Mouse (Mus musculus) left cerebral cortex, adult 2 months (tissue): ENCODE data around the gene Gramd4. TPM values are rescaled to one million over a fixed set of nuclear protein-coding genes. Genes with fewer than 3 reads are reported as not detected.
"Not testable (repeated sequence)": the region's sequence is repeated elsewhere in the genome, so short reads cannot be mapped to it uniquely, and the experiment has no call there.

Experiments
- DNase-seq, 2 experiments: peaks; one replicate each; pipeline ENCODE4 v3.0.0; 2021 to 2022; ENCODE audit warnings: low spot score in 2 of 2, mixed read lengths in 1 of 2; ENCODE audit errors: extremely low spot score in 1 of 2
- H3K27ac ChIP-seq: fragments of 200-600 bp; 2 replicates; pipeline ENCODE4 v1.8.1; 2022
- H3K4me3 ChIP-seq: fragments of 200-600 bp; 2 replicates; pipeline ENCODE4 v1.8.1; 2022
- CTCF ChIP-seq: fragments of 200-600 bp; IDR thresholded peaks from 2 replicates; pipeline ENCODE4 v1.8.1; 2022; ENCODE audit warnings: antibody characterized with exemption, mild to moderate bottlenecking, moderate library complexity
- intact Hi-C: fragments of 180-260 bp; cut with DNase I; formaldehyde crosslinking; loops from one replicate; pipeline ENCODE4 v1.15.1; 2025
- total RNA-seq, 2 experiments: library from RNA; stranded (reverse); gene quantifications; 2 replicates each; pipeline ENCODE4 v1.2.3; 2021

Gramd4 gene
- total RNA-seq, 2 experiments from 2014 or later, result 46.2 to 51.7 TPM

GRCm38 (mm10) chr15:86175253-86176050 is 118.0 kb downstream of the Gramd4 start:
- DNase-seq, result no peak
- H3K27ac ChIP-seq, result no peak overlapping the region
- no peak overlapping the region for H3K4me3 ChIP-seq
- intact Hi-C loops, result no loop called here
- no peak for TF ChIP-seq CTCF

GRCm38 (mm10) chr15:86176166-86176565 is 118.7 kb downstream of the Gramd4 start:
- DNase-seq, result no peak
- Histone ChIP-seq H3K27ac (no peak overlapping the region), H3K4me3 (no peak overlapping the region)
- no peak for TF ChIP-seq CTCF
- intact Hi-C loops, result no loop called here

- no peak overlapping the region for H3K4me3 ChIP-seq
- no peak for TF ChIP-seq CTCF
- DNase-seq, result no peak
- intact Hi-C loops, result no loop called here
- no peak overlapping the region for H3K27ac ChIP-seq
These were observed 119.5 kb downstream of the Gramd4 start for GRCm38 (mm10) chr15:86176771-86177702.

GRCm38 (mm10) chr15:86177703-86178251 is 120.3 kb downstream of the Gramd4 start:
- intact Hi-C loops, H3K27ac ChIP-seq, DNase-seq, H3K4me3 ChIP-seq: not testable (repeated sequence)

GRCm38 (mm10) chr15:86178594-86178993 is 121.1 kb downstream of the Gramd4 start:
- Histone ChIP-seq H3K27ac (no peak overlapping the region; the same call in 1 of the 2 replicates), H3K4me3 (no peak overlapping the region)
- TF ChIP-seq CTCF, result no peak
- intact Hi-C loops, result no loop called here
- no peak for DNase-seq

- no peak for TF ChIP-seq CTCF
- Histone ChIP-seq H3K4me3 (no peak overlapping the region), H3K27ac (no peak overlapping the region)
- intact Hi-C loops, result no loop called here
- DNase-seq, result no peak
These were observed 122.9 kb downstream of the Gramd4 start for GRCm38 (mm10) chr15:86180427-86180826.

GRCm38 (mm10) chr15:86181321-86181720 is 123.8 kb downstream of the Gramd4 start:
- DNase-seq, H3K4me3 ChIP-seq, intact Hi-C loops: not testable (repeated sequence)
- H3K27ac ChIP-seq, result peak overlapping the region; percentile 44; the same call in 1 of the 2 replicates

- peak overlapping the region; percentile 76 for H3K27ac ChIP-seq
- intact Hi-C loops, result no loop called here
These were observed 124.5 kb downstream of the Gramd4 start for GRCm38 (mm10) chr15:86181941-86182439.

GRCm38 (mm10) chr15:86182646-86183045 is 125.2 kb downstream of the Gramd4 start:
- DNase-seq, result peak; percentile 43
- peak overlapping the region; percentile 76 for H3K27ac ChIP-seq
- peak overlapping the region; percentile 24; the same call in 1 of the 2 replicates for H3K4me3 ChIP-seq
- no peak for TF ChIP-seq CTCF
- intact Hi-C loops, result no loop called here

More at GRCm38 (mm10) chr15:86181941-86182439, 124.5 kb downstream of the Gramd4 start:
- no peak for DNase-seq
- no peak for TF ChIP-seq CTCF
- H3K4me3 ChIP-seq, result 0 out of 2 replicates have a peak overlapping the region, but pooled peaks have one; percentile 16

GRCm38 (mm10) chr15:86183484-86183883 is 126.0 kb downstream of the Gramd4 start:
- no peak for TF ChIP-seq CTCF
- DNase-seq, result no peak
- Histone ChIP-seq H3K4me3 (peak overlapping the region; percentile 73; the same call in 1 of the 2 replicates), H3K27ac (no peak overlapping the region; the same call in 1 of the 2 replicates)
- intact Hi-C loops, result no loop called here

- intact Hi-C loops, result no loop called here
- no peak for TF ChIP-seq CTCF
- peak overlapping the region; percentile 41; the same call in 1 of the 2 replicates for H3K27ac ChIP-seq
These were observed 126.6 kb downstream of the Gramd4 start for GRCm38 (mm10) chr15:86184071-86184470.

More at GRCm38 (mm10) chr15:86184071-86184470, 126.6 kb downstream of the Gramd4 start:
- no peak for DNase-seq
- H3K4me3 ChIP-seq, result peak overlapping the region; percentile 73
